25 mouse cellular contexts compared by ENCODE assay signal in genomic region chr11:82109611-82110010, GRCm38 (mm10). TPM values are rescaled to one million over a fixed set of nuclear protein-coding genes. Genes with fewer than 3 reads are reported as not detected.
"Had no signal": no experiment of that assay in that cellular context is flagged by ENCODE, and none has a peak within 500 bp of the region (broad histone marks: within the 10 kb centered on the region; RNA-seq: fewer than 3 reads in every experiment).

No protein-coding gene starts in this region.

- H3K27ac ChIP-seq: liver, embryonic 15.5 days; macrophage; midbrain, embryonic 10.5 days; midbrain, embryonic 12.5 days; neural tube, embryonic 13.5 days; neural tube, embryonic 15.5 days; stomach, embryonic 15.5 days; stomach, postnatal 0 days had no signal

- H3K4me1 ChIP-seq: liver, embryonic 15.5 days; lung, embryonic 15.5 days; megakaryocyte, embryonic 14.5 days; midbrain, embryonic 10.5 days; midbrain, embryonic 12.5 days; neural tube, embryonic 13.5 days; neural tube, embryonic 15.5 days; stomach, embryonic 15.5 days had no signal

- H3K9me3 ChIP-seq: liver, embryonic 15.5 days; lung, embryonic 15.5 days; midbrain, embryonic 10.5 days; midbrain, embryonic 12.5 days; neural tube, embryonic 13.5 days; neural tube, embryonic 15.5 days; stomach, embryonic 15.5 days had no signal

- H3K36me3 ChIP-seq: liver, embryonic 15.5 days; lung, embryonic 15.5 days; midbrain, embryonic 10.5 days; midbrain, embryonic 12.5 days; neural tube, embryonic 13.5 days; neural tube, embryonic 15.5 days; stomach, embryonic 15.5 days had no signal

- H3K9ac ChIP-seq: liver, embryonic 15.5 days; liver, postnatal 0 days; lung, embryonic 15.5 days; midbrain, embryonic 12.5 days; neural tube, embryonic 13.5 days; neural tube, embryonic 15.5 days; stomach, embryonic 15.5 days had no signal

- DNase-seq: liver, postnatal 0 days; lung, adult 2 months; lung, postnatal 14 days; lung, postnatal 36 days; midbrain, embryonic 14.5 days; right cerebral cortex, postnatal 14 days; thymus, adult 2 months; thymus, postnatal 25 days; thymus, postnatal 4 days had no signal

- H3K27me3 ChIP-seq: liver, embryonic 15.5 days; lung, embryonic 15.5 days; megakaryocyte, embryonic 14.5 days; midbrain, embryonic 12.5 days; neural tube, embryonic 13.5 days; neural tube, embryonic 15.5 days; stomach, embryonic 15.5 days had no signal

- H3K4me2 ChIP-seq: liver, embryonic 15.5 days; lung, embryonic 15.5 days; midbrain, embryonic 12.5 days; neural tube, embryonic 13.5 days; neural tube, embryonic 15.5 days; stomach, embryonic 15.5 days had no signal

- H3K4me3 ChIP-seq: liver, embryonic 15.5 days; lung, embryonic 15.5 days; megakaryocyte, embryonic 14.5 days; midbrain, embryonic 10.5 days; midbrain, embryonic 12.5 days; myocyte; neural tube, embryonic 13.5 days; neural tube, embryonic 15.5 days; stomach, embryonic 15.5 days had no signal

- ATAC-seq: liver, postnatal 0 days; lung, postnatal 0 days; midbrain, embryonic 16.5 days had no signal

RNA-seq across cellular contexts. Expression of gene Ccl8, which starts 5.4 kb away (rescaled TPM):
- total RNA-seq: megakaryocyte progenitor cell, adult 5-6 weeks had no signal
- polyA plus RNA-seq: liver, embryonic 15.5 days; lung, embryonic 15.5 days; midbrain, embryonic 10.5 days; midbrain, embryonic 12.5 days; midbrain, embryonic 14.5 days; midbrain, embryonic 16.5 days; neural tube, embryonic 11.5 days; neural tube, embryonic 13.5 days; neural tube, embryonic 15.5 days; stomach, embryonic 15.5 days; stomach, postnatal 0 days had no signal

RNA-seq across cellular contexts. Expression of gene Ccl12, which starts 8.0 kb away (rescaled TPM):
- total RNA-seq: megakaryocyte progenitor cell, adult 5-6 weeks had no signal
- polyA plus RNA-seq: midbrain, embryonic 10.5 days; myocyte; spleen, adult 2 months had no signal

RNA-seq across cellular contexts. Expression of gene Ccl11, which starts 52.0 kb away (rescaled TPM):
- total RNA-seq: megakaryocyte progenitor cell, adult 5-6 weeks had no signal
- polyA plus RNA-seq: liver, postnatal 0 days; macrophage; midbrain, embryonic 10.5 days; midbrain, embryonic 12.5 days; midbrain, embryonic 14.5 days; myocyte had no signal
